Mouse (Mus musculus) thymus, postnatal 4 days (tissue): ENCODE results near the gene Isy1.
A peak's percentile ranks its signal among the peaks of the same experiment; 100 is the strongest.

Source experiments
- DNase-seq: peaks from one replicate; pipeline ENCODE4 v3.0.0; 2021

The Isy1 gene

DNA sequence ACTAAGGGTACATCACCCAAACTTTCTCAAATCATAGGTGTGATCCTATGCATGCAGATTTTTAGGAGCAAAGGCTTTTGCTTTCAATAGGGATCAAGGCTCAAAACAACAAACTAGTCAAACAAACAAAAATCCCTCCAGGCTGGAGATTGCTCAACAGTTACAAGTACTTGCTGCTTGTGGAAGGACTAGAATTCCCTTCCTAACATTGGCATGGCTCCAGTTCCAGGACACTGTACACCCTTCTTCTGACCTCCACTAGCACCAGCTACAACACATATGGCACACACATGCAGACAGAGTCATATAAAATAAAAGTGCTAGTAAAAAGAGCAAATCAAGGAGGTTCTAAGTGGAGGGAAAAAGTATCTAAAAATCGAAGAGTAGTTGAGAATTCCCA lies 8.2 kb upstream of the Isy1 start:
- DNase-seq, result no peak

DNA sequence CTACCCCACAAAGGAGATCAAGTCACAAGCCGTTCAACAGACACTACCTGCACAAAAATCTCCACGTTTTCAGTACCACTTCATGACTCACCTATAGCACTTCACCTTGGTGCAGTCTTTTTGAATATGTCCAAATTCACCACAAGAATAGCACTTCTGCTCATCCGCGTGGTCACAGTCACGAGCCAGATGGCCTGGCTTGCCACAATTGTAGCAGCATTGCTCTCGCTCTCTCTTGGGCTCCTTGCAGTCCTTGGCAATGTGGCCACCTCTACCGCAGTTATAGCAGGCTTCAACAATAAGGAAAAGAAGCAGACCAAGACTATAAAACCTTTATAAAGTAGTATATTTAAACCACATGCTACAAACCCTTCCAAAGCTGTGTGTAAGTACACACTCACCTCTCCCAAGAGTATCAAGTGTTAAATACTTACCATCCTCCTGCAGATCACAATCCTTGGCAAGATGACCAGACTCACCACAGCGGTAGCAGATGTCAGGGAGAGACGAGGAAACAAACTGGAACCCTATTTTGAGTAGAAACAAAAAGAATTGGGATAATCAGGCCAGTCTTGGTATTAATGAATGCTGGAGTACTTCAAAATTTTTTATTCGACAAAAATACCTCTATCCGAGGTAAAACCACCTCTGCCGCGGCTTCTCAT lies 6.6 kb upstream of the Isy1 start:
- no peak for DNase-seq

DNA sequence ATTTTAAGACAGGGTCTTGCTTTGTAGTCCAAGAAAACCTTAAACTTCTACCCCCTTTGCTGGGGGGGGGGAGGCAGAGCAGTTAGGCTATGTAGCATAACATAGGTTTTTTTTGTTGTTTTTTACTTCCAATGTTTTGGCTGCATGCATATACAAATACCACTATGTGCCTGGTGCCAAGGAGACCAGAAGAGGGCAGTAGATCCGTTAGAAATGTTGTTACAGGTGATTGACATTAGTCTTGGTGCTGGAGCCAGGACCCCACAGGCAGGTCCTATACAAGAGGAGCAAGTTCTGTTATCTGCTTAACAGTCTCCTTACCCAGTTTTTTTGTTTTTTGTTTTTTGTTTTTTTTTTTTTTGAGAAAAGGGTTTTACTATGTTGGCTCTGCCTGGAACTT lies 3.7 kb upstream of the Isy1 start:
- peak; percentile 29 for DNase-seq

DNA sequence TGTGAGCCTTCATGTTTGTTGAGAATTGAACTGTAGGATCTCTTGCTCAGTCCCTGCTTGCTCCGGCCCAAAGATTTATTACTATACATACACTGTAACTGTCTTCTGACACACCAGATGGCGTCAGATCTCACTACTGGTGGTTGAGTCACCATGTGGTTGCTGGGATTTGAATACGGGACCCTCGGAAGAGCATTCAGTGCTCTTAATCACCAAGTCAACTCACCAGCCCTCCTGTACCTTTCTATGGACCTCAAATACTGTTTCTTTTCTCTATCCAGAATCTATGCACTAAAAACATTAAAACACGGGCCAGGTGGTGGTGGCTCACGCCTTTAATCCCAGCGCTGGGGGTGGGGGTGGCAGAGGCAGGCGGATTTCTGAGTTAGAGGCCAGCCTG lies 3.0 kb upstream of the Isy1 start:
- DNase-seq, result no peak

DNA sequence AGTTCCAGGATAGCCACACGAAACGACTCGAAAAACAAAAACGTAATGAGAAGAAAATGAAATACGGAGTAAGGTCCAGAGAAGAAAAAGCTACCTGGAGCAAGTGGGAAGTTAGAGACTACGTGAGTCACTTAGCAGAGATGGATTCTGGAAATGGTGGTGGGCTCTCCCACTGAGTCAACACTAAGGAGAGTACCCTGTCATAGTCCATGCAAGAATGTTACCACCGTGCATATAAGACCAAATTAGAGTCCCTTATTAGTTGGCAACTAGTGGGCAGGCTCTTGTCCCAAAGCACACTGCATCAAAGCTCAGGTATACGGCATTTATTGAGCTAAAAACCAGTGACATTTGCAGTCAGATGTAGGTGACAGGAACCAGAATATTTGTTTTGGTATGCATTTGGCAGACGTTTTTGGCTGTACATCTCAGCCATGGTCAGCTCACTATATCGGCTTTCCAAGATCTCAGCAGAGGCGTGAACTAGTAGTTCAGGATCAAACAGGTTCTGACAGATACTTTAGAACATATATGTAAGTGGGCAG lies 1.3 kb upstream of the Isy1 start:
- DNase-seq, result no peak

DNA sequence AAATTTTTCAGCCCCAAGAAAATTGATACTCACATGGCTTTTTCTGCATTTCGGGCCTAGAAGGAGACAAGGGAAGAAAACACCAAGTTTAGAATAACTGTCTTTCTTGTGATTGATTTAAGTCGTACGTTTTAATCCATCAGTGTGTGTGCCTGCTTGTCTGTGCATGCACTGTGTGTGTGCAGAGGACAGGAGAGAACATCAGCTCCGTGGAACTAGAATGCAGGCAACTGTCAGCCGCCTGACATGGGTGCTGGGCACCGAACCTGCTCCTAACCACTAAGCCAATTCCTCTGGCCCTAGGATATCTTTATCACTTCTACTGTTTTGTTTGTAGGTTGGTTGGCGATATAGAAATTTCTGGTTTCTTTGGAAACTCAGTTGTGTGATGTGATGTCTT lies 2.9 kb downstream of the Isy1 start, which contains the start of gene Gm45140:
Gm45140 (minus strand) TSS at position 101 of the 400 bp plus-strand sequence.
- DNase-seq, result no peak

DNA sequence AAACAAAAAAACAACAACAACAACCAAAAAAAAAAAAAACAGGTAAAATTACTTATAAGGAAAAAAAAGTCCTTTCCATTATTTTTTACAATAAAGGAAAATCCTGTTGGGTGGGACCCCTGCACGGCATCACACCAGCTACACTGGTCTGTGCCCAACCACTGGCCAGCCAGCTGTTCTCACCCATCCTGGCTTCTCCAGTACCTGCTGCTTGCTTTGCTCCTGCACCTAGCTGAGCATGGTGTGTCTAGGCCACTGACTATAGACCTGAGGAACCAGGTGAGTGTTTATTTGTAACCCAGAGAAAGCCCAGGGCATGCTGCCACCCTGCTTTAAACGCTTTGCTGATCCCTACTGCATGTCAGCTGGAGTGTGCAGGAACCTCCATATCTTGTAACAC lies 18.2 kb downstream of the Isy1 start:
- no peak for DNase-seq

DNA sequence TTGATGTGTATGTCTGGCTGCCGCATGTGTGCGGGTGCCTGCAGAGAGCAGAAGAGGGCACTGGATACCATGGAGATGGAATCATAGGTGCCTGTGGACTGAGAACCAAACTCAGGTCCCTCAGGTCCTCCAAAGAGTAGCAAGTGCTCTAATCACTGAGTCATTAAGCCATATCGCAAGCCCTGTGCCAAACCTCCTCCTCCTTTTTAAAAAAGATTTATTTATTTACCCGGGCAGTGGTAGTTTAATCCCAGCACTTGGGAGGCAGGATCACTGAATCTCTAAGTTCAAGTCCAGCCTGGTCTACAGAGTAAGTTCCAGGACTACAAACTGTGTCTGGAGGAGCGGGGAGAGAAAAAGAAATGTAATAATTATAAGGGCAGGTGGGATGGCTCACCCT lies 24.1 kb downstream of the Isy1 start:
- no peak for DNase-seq

DNA sequence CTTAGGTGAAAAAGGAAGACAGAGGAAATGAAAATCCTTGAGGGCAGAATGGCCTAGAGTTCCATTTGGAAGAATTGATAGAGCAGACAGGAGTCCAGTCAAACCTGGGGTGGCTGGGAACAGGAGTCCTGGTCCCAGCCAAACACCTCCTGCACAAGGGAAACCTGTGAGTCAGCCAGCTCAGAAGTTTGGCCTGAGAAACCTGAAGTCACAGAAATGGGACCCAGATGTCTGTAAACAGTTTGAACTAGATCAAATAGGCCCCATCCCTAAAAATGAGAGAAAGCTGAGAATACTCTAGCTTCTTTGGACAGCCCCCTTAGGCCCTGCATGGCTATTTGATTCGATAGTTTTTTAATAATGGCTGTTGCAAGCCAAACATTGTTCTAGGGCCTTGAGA lies 25.9 kb downstream of the Isy1 start:
- no peak for DNase-seq

DNA sequence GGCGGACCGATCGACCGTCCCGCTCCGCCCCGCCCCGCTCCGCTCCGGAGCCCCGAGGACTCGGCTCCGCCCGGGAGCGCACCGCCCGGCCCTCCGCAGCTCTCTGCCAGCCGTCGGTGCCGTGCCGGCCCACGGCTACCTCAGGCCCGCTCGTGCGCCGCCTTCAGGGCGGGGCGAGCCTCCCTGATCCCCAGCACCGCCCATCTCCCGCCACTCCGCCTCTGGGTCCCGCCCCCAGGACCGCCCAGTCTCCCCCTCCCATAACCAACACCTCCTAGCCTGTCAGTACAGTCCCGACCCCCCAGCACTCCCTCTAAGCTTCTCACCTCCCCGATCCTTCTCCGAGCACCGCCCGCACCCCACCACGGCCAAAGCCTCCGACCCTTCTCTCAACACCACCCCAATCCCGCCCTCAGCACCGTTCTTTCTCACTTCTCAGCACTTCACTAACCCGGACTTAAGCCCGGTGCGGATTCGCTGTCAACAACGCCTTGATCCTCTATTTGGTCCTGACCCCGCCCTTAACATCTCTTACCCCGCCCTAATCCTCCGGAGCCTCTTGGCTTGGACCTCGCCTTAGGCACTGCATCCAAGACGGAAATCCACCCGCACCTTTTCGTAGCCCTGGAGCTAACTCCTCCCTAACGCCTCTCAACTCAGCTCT lies 26.8 kb downstream of the Isy1 start, which contains the start of gene Rab43:
Rab43 (minus strand) TSS at position 490 of the 664 bp plus-strand sequence.
- peak; percentile 96 for DNase-seq

DNA sequence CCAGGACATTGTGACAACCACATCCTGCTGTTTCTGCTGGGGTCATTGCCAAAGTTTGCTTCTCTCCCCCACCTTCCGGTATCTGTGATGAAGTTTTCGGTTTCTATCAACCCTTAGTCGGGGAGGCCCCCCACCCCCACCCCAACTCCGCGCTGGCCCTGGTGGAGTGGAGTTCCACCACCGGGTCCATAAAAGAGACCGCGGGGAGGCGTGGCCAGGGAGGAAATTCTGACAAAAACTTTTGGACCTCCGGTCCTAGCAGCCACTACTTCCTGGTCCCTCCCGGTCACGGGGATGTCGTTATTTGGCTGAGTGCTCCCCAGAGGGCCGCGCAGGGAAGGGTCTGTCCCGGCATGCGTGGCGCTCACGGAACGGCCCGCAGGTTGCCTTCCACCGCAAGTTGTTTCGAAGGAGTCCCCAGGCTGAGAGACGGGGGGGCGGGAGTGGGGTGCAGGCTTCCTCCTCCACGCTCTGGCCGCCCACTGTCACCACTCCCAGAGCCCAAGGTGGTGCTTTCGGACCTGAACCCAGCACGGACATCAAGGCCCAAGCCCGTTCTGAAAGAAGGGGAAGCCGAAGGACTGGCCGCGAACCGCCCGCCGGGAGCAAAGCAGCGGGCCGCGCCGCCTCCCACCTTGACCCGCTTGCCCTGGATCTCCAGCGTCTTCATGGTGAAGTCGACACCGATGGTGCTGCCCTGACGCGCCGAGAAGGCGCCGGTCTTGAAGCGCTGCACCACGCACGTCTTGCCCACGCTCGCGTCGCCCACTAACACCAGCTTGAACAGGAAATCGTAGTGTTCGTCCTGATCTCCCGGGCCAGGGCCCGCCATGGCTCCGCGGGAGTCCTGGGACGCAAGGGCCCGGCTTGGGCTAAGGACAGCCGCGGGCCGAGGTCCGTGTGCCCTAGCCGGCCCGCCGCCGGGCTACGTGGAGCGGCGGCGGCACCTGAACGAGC lies 27.6 kb downstream of the Isy1 start:
- peak; percentile 67 for DNase-seq

DNA sequence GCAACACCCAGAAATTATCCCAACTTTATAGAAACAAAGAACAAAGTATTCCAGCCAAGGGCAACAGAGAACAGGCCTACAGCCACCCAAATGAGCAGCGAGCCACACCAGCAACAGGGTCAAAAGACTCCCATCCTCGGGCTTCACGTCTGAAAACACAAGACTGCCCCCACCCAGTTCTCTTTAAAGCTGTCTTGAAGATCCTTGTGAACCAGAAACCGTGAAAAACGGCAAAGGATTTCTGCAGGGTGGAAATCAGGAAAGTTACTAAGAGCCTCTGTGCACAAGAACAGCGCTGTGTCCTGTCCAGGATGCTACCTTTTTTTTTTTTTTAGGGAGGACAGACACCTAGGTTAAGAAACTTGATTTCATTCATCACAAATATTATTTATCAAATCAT lies 28.3 kb downstream of the Isy1 start:
- no peak for DNase-seq

DNA sequence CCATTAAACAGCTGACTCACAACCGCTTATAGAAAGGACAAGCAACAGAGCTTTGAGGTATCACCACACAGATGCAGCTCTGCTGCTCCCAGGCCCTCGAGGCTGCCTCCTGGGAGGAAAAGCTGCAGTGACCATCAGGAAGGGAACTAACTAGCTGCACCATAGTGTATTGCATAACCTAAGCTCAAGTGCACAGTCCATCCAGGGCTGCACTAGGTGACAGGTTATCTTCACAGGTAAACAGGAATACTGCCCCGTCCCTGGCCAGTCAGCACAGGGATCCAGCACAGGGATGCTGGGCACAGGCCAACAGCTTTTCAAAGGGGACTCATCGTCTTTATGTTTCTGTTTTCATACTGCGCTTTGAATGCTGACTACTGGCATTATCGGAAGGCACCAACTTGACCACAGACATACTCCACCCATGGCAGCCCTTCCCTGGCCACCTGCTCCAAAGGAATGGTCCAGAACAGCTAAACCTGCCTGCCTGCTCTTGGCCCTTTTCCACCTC lies 28.9 kb downstream of the Isy1 start:
- DNase-seq, result no peak

DNA sequence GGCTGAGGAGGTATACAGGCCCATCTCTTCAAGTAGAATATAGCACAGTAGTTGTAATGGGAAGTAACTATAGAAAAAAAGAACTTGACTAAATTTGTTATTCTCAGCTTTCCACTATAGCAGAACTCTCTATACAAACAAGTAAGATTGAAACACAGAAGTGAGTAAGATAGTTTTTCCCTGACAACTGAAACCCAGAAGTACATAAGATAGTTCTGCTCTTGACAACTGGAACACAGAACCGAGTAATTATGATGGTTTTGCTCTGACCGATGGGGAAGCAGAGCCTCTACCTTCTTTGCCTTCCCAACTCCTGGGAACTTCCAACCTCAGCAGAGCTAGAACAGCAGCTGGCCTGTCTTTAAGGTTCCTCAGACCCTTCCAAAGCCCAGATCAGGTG lies 29.5 kb downstream of the Isy1 start:
- no peak for DNase-seq

DNA sequence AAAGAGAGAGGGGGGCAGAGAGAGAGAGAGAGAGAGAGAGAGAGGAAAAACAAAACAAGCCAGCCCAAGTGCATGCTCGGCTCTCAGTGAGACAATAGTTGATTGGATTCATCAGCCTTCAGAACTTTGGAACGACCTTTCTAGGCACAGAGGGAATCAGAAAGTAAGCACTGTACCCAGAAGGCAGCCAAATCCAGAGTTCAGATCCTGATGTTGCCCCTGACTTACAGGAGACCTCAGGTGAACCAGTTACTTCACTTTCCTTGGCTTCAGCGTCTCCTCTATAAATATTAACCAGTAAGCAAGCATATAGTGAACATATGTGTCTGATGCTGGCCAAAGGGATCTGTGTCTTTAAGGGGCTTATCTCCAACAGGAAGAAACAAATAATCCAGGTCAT lies 30.1 kb downstream of the Isy1 start:
- DNase-seq, result no peak

DNA sequence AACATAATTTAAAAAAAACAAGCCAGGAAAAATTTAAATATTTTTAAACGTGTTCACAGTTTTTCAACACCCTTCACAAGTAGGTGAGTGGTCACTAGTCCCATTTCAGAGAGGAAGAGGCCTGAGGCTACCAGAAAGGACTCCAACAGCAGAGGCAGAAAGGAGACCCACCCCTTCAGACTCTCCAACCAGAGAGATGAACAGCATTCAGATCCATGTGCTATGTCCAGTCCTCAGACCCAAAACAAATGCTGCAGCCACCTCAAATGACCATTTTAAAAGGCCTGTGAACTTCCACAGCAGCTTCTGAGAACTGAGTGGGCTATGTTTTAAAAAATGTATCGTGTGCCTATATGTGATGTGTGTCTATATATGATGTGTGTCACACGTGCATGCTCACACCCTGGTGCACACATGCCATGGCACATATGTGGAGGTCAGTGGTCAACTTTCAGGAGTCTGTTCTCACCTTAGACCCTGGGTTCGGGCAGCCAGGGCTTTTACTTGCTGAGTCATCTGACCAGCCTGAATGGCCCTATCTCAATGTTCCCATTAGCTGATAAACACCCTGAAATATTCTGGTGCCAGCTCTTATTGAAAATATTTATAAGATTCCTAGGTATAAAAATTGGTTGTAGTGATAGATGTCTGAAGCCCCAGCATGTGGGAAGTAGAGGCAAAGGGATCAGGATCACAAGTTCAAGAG lies 30.7 kb downstream of the Isy1 start:
- DNase-seq, result no peak

DNA sequence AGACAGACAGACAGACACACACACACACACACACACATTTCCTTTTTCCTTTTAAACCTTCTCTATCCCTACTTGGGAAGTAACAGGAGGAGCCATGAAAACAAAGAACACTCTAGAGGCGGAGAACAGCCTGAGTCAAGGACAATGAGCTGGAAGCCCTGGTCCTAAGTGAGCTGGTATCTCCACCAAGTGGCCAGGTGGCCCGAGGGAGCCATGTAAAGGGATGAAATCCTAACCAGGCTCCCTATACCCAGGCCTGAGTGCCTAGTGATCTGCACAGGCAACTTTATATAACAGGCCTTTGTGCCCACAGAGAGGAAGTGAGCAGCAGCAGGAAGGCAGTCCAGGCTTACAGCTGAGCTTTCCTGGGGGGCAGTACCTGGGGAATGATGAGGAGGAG lies 31.7 kb downstream of the Isy1 start:
- no peak for DNase-seq

DNA sequence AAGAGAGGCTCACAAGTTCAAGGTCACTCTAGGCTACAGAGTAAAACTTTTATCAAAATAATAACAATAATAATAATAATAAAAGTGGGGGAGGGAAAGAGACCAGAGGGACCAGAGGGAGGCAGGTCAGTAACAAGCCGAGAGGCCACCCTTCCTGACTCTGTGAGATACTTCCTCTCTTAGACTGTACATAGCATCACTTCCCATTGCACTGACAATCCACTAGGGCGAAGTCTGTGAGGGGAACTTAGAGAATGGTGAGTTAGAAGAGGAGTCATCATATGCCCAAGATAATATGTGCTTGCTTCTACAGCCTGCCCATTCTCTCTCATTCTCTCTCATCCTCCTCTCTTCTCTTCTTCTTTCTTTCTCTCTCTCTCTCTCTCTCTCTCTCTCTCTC lies 32.6 kb downstream of the Isy1 start:
- no peak for DNase-seq

DNA sequence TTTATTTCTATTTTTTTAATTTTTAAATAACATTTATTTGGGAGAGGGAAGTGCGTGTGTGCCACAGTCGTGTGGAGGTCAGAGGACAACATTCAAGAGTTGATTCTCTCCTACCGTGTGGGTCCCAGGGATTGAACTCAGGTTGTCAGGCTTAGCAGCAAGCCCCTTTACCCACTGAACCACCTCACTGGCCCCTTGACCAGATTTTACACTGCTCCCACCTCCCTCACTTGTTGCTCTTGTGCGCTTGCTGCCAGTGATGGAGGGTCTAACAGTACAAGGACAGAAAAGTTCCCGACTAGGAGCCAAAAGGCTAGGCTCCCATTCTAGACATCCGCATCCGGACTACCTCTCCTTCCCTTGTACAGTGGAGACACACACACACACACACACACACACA lies 33.1 kb downstream of the Isy1 start:
- no peak for DNase-seq

DNA sequence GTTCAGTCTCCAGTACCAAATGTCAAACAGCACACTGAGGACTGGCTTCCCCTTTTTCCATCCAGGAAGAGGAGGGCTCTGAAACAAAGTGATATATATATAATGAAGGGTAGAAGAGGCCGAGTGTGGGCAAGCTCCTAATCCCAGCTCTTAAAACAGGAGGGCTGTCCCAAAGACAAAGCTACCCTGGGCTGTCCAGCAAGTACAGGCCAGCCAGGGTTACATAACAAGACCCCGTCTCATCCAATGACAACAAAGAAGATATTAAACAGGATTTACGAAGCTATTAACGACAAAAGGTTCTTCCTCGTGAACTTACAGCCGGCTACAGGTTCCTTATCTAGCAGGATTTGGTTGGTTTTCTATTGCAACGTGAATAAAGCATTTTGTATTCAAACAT lies 33.7 kb downstream of the Isy1 start:
- no peak for DNase-seq

DNA sequence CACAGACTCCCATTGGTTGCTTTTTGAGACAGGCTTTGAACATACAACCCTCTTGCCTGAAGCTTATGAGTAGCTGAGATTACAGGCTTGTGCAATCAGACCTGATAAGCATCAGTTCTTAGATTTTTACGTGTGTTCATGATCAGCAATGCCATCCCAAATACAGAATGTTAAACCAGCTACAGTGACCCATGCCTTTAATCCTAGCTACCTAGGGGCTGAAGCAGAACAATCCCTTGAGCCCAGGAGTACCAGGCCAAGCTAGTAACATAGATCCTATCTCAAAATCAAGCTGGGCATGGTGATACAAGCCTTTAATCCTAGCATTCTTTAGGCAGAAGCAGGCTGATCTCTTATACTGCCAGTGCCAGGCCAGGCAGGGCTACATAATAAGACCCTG lies 34.6 kb downstream of the Isy1 start:
- no peak for DNase-seq

DNA sequence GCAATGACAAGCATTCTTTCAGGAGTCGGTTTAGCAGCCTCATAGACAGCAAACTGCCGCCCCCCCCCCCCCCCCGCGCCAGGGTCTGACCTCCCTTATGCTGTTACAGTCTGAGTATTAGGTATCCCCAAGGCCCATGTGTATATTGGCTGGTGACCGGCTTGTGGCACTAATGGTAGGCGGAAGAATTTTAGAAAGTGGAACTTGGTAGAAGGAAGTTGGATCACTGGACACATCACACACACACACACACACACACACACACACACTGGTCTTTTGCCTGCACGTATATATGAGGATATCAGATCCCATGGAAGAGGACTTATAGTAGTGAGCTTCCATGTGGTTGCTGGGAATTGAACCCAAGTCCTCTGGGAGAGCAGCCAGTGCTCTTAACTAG lies 36.1 kb downstream of the Isy1 start:
- DNase-seq, result no peak

DNA sequence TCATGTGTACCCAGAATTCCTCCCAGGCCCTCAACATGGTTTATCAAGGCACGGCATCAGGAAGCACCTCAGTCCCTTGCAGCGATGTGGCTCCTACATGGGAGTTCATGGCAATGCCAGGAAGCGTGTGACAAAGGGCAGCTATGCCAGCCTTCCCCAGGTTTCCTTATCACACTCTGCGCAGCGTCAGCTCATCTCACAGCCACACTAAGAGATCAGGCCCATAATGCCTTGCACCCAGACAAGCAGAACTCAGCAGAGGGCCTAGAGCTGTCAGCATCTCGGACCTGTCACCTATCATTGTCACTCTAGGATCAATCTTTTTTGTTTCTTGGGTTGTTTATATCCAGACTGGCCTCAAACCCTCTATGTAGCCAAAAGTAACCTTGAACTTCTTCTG lies 39.0 kb downstream of the Isy1 start:
- DNase-seq, result no peak
